Mouse (Mus musculus): Measurements from ENCODE around the gene Apba3. TPM values are rescaled to one million over a fixed set of nuclear protein-coding genes. Genes with fewer than 3 reads are reported as not detected.
A peak's percentile ranks its signal among the peaks of the same experiment; 100 is the strongest.

The Apba3 gene
- polyA plus RNA-seq, 1 experiment from 2014 or later: 61.6 TPM

DNA sequence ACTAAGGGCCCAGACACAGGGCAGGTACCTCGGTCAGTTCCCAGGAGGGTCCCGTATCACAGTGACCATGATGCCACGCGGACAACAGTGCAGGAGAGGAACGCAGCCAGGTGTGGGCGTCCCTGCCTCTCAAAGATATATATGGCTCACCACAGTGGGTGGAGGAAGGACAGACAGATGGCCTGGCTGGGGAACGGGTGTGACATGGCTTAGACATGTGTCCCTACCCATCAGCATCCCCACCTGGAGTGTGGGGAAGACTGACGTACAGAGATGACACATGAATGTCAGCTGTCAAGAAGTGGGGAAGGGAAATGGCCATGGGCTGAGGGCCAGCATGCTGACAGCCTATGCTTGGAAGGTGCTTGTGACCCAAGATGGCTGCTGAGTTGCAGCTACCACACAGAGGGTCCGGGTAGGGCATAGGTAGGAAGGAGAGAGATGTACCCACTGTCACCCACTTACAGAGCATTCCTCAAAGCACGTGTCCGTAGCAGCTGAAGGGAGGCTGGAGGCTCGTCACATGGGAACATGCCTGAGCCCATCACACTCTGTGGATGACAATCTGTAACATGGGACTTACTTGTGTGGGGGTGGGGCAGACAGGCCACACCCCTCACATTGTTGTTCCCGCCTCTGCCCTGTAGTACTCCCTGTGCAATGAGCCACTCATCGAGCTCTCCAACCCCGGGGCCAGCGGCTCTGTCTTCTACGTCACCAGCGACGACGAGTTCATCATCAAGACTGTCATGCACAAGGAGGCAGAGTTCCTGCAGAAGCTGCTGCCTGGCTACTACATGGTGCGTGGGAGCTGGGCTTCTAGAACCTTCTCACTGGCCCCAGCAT is 40.3 kb downstream of the Apba3 start:
- peaks cover 26% of the 10 kb centered on the region for H3K36me3 ChIP-seq (ENCODE audit: control insufficient read depth, insufficient read depth, low read length)
- no peak overlapping the region for H3K9ac ChIP-seq (ENCODE audit: low read length)
- H3K4me1 ChIP-seq (ENCODE audit: control insufficient read depth, insufficient read depth, low read length): peaks cover 22% of the 10 kb centered on the region
- no peak overlapping the region for H3K27ac ChIP-seq (ENCODE audit: low read length)
- 90% methylated on average over 21 of the region's 21 CpGs for WGBS
- no peak overlapping the region for H3K4me2 ChIP-seq (ENCODE audit: low read depth, low read length)
- H3K9me3 ChIP-seq (replicated peaks; ENCODE audit: control insufficient read depth, low read length): no peaks in the 10 kb centered on the region
- H3K27me3 ChIP-seq (ENCODE audit: control insufficient read depth, insufficient read depth, low read length): no peaks in the 10 kb centered on the region
- no peak overlapping the region for H3K4me3 ChIP-seq (replicated peaks; ENCODE audit: low read length)
- ATAC-seq (ENCODE audit: insufficient read depth, low FRiP score): no peak

DNA sequence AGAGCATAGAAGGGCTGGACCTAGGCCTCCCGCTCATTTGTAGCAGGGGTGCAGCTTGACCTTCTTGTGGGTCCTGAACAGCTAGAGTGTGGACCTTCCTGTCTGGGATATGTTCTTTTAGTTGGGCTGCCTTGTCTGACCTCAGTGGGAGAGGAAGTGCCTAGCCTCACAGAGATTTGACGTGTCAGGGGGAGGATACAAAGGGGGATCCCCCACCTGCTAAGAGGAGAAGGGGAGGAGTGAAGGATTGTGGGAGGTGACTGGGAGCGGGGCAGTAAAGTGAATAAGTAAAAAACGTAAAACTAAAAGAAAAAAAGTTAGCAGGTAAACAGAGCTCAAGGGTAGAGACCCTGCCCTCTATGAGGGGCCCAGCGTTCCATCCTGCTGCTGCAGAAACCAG is 42.8 kb downstream of the Apba3 start:
- Histone ChIP-seq H3K36me3 (ENCODE audit: control insufficient read depth, insufficient read depth, low read length) (peaks cover 31% of the 10 kb centered on the region), H3K27ac (ENCODE audit: low read length) (no peak overlapping the region), H3K9ac (ENCODE audit: low read length) (no peak overlapping the region), H3K4me1 (ENCODE audit: control insufficient read depth, insufficient read depth, low read length) (peaks cover 4% of the 10 kb centered on the region; the same call in 1 of the 2 replicates), H3K9me3 (replicated peaks; ENCODE audit: control insufficient read depth, low read length) (no peaks in the 10 kb centered on the region), H3K4me3 (replicated peaks; ENCODE audit: low read length) (no peak overlapping the region), H3K27me3 (ENCODE audit: control insufficient read depth, insufficient read depth, low read length) (no peaks in the 10 kb centered on the region), H3K4me2 (ENCODE audit: low read depth, low read length) (no peak overlapping the region)
- 84% methylated on average over 5 of the region's 5 CpGs for WGBS
- ATAC-seq (ENCODE audit: insufficient read depth, low FRiP score): no peak

DNA sequence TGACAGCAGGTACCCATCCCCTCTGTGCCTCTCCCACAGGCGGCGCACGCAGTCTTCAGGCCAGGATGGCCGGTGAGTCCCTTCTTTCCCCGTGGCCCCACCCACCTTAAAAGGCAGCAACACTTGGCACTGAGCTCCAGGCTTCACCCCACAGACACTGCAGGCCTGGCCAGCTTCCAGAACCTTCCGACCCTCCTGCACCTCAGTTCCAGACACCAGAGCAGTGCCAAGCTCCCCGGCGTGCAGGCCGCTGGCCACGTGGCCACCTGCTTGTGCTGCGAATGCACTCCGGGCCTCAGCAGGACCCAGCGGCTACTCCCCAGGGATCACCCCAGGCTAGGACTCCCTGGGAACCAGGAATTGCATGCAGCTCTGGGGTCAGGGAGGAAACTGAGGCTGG is 46.8 kb downstream of the Apba3 start:
- no peak overlapping the region for H3K27ac ChIP-seq (ENCODE audit: low read length)
- peaks cover 18% of the 10 kb centered on the region for H3K4me1 ChIP-seq (ENCODE audit: control insufficient read depth, insufficient read depth, low read length)
- H3K9me3 ChIP-seq (replicated peaks; ENCODE audit: control insufficient read depth, low read length): no peaks in the 10 kb centered on the region
- no peak overlapping the region for H3K4me3 ChIP-seq (replicated peaks; ENCODE audit: low read length)
- H3K36me3 ChIP-seq (ENCODE audit: control insufficient read depth, insufficient read depth, low read length): peaks cover 24% of the 10 kb centered on the region
- H3K27me3 ChIP-seq (ENCODE audit: control insufficient read depth, insufficient read depth, low read length): no peaks in the 10 kb centered on the region
- 90% methylated on average over 13 of the region's 13 CpGs for WGBS
- H3K4me2 ChIP-seq (ENCODE audit: low read depth, low read length): no peak overlapping the region
- ATAC-seq (ENCODE audit: insufficient read depth, low FRiP score): no peak
- no peak overlapping the region for H3K9ac ChIP-seq (ENCODE audit: low read length)

DNA sequence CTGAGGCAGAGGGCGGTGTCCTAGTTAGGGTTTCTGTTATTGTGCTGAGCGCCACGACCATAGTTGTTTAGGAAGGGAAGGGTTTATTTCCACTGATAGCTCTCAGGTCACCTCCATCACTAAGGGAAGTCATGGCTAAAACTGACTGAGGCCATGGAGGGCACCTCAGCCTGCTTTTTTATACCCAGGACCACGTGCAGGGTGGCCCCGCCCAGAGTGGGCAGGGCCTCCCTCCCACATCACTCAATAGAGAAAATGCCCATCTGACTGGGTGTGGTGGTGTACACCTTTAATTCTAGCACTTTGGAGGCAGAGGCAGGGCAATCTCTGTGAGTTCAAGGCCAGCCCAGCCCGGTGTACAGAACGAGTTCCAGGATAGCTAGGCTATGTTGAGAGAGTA is 47.4 kb downstream of the Apba3 start:
- no peak overlapping the region for H3K9ac ChIP-seq (ENCODE audit: low read length)
- H3K4me3 ChIP-seq (replicated peaks; ENCODE audit: low read length): no peak overlapping the region
- WGBS: 78% methylated on average over 7 of the region's 7 CpGs
- ATAC-seq (ENCODE audit: insufficient read depth, low FRiP score): no peak
- peaks cover 22% of the 10 kb centered on the region for H3K4me1 ChIP-seq (ENCODE audit: control insufficient read depth, insufficient read depth, low read length)
- no peaks in the 10 kb centered on the region for H3K9me3 ChIP-seq (replicated peaks; ENCODE audit: control insufficient read depth, low read length)
- peaks cover 17% of the 10 kb centered on the region for H3K36me3 ChIP-seq (ENCODE audit: control insufficient read depth, insufficient read depth, low read length)
- H3K4me2 ChIP-seq (ENCODE audit: low read depth, low read length): no peak overlapping the region
- no peak overlapping the region for H3K27ac ChIP-seq (ENCODE audit: low read length)
- no peaks in the 10 kb centered on the region for H3K27me3 ChIP-seq (ENCODE audit: control insufficient read depth, insufficient read depth, low read length)

DNA sequence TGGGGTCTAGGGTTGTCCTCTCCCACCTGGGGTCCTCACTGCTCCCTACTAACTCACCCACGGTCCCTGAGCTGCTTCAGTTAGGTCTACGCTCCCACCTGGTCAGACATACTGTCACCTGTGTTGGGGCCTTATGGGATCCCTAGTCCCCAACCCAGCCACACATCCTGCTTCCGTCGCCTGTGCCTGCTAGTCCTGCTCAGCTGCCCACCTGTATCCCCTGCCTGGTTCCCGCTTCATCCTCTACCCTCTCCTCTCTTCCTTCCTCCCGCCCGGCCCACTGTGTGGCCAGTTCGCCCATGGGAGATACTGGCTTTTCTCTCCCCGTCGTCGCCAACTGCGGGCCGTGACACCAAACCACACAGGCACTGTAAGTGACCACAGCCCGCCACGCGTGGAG is 48.8 kb downstream of the Apba3 start:
- H3K4me1 ChIP-seq (ENCODE audit: control insufficient read depth, insufficient read depth, low read length): peaks cover 29% of the 10 kb centered on the region
- WGBS: 90% methylated on average over 16 of the region's 16 CpGs
- H3K36me3 ChIP-seq (ENCODE audit: control insufficient read depth, insufficient read depth, low read length): peaks cover 14% of the 10 kb centered on the region; the same call in 1 of the 2 replicates

DNA sequence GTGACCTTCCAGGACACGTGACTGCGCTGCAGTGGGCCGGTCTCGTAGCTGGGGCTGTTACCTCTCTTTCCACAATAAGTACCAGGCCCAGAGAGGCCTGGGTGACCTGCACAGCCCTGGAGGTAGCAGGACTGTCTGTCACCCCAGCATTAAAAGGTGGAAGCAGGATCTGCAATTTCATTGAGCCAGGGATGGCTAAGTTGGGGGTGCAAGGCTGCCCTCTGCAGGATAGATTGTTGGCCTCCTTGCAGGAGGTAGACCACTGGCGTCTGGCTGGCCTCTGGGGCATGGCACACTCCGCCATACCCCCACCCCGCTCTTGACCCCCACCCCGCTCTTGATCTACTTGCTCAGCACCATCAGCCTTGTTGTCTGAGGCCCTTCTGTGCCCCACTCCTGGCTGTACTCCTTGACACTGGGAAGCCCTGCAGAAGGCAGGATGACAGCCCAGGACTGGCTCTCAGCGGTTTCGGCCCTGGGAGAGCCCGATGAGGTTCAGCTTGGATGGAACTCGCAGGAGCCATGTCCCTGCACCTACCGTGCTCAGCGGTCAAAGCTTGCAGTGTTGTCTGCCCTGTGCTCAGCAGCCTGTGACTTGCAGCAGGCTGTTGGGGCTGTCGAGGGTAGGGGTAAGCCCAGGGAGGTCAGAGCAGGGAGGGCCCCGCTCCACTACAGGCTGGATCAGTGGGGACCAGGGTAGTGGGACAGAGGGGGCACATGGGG is 49.7 kb downstream of the Apba3 start:
- Histone ChIP-seq H3K4me3 (replicated peaks; ENCODE audit: low read length) (peak overlapping the region; percentile 34), H3K27ac (ENCODE audit: low read length) (0 out of 2 replicates have a peak overlapping the region, but pooled peaks have one; percentile 14), H3K4me2 (ENCODE audit: low read depth, low read length) (peak overlapping the region; percentile 65), H3K27me3 (ENCODE audit: control insufficient read depth, insufficient read depth, low read length) (no peaks in the 10 kb centered on the region), H3K36me3 (ENCODE audit: control insufficient read depth, insufficient read depth, low read length) (peaks cover 14% of the 10 kb centered on the region; the same call in 1 of the 2 replicates), H3K4me1 (ENCODE audit: control insufficient read depth, insufficient read depth, low read length) (peaks cover 29% of the 10 kb centered on the region), H3K9ac (ENCODE audit: low read length) (peak overlapping the region; percentile 70), H3K9me3 (replicated peaks; ENCODE audit: control insufficient read depth, low read length) (no peaks in the 10 kb centered on the region)
- WGBS: 44% methylated on average over 16 of the region's 16 CpGs
- ATAC-seq (ENCODE audit: insufficient read depth, low FRiP score): no peak

More for the DNA sequence above, 48.8 kb downstream of the Apba3 start:
- Histone ChIP-seq H3K27me3 (ENCODE audit: control insufficient read depth, insufficient read depth, low read length) (no peaks in the 10 kb centered on the region), H3K4me2 (ENCODE audit: low read depth, low read length) (no peak overlapping the region), H3K27ac (ENCODE audit: low read length) (no peak overlapping the region), H3K9ac (ENCODE audit: low read length) (no peak overlapping the region), H3K9me3 (replicated peaks; ENCODE audit: control insufficient read depth, low read length) (no peaks in the 10 kb centered on the region), H3K4me3 (replicated peaks; ENCODE audit: low read length) (no peak overlapping the region)
- no peak for ATAC-seq (ENCODE audit: insufficient read depth, low FRiP score)

DNA sequence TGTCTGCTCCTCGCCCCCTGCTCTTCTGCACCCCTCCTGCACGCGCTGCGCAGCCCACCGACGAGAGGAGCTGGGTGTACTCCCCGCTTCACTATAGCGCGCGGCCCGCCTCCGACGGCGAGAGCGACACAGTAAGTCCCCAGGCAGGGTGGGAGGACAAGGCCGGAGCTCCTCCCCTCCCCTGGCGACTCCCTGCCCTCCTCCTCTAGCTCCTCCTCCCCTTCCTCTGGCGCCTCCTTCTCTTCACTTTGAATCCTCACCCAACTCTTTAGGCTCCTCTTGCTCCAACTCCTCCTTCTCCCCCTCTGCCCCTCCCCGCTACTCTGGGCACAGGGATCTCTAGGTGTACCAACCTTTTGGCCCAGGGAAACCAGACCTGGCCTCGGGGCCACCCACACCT is 50.5 kb downstream of the Apba3 start:
- peaks cover 36% of the 10 kb centered on the region for H3K4me1 ChIP-seq (ENCODE audit: control insufficient read depth, insufficient read depth, low read length)
- H3K9me3 ChIP-seq (replicated peaks; ENCODE audit: control insufficient read depth, low read length): no peaks in the 10 kb centered on the region
- WGBS: 12% methylated on average over 20 of the region's 20 CpGs
- ATAC-seq (ENCODE audit: insufficient read depth, low FRiP score): peak; percentile 12; the same call in 1 of the 2 replicates
- peak overlapping the region; percentile 70 for H3K9ac ChIP-seq (ENCODE audit: low read length)
- peak overlapping the region; percentile 49; the same call in 1 of the 2 replicates for H3K27ac ChIP-seq (ENCODE audit: low read length)
- H3K36me3 ChIP-seq (ENCODE audit: control insufficient read depth, insufficient read depth, low read length): 0 out of 2 replicates have a peak, but pooled peaks cover 15% of the 10 kb centered on the region
- H3K27me3 ChIP-seq (ENCODE audit: control insufficient read depth, insufficient read depth, low read length): no peaks in the 10 kb centered on the region
- H3K4me2 ChIP-seq (ENCODE audit: low read depth, low read length): peak overlapping the region; percentile 65
- peak overlapping the region; percentile 34 for H3K4me3 ChIP-seq (replicated peaks; ENCODE audit: low read length)

DNA sequence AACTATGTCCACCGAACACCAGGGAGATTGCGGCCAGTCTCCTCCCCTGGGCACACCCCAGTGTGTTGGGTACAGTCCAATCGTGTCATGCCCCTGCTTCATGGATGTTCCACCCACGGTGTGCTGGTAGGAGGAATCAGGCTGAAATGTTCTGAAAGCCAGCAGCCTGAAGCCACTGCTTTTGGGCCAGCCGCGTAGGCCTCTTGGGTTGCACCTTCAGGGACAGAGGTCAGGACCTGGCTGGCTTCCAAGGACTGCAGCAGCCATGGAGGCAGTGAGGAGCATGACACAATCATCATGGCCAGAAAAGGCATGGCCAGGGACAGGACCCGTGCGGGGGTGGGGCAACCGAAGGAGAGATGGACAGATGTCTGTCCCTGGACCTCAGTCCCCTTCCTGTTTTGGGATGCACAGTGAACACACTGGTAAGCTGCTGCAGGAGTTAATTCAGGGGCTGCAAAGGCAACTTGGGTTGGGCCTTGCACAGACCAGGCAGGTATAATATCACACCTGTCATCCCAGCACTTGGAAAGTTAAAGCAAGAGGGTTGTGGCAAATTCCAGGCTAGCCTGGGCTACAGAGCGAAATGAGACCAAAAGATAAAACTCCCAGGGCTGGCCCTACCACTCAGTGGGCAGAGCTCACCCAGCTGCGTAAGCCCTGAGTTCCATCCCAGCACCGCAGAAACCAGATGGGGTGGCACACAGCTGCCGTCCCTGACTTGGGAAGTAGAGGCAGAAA is 52.0 kb downstream of the Apba3 start:
- Histone ChIP-seq H3K27ac (ENCODE audit: low read length) (0 out of 2 replicates have a peak overlapping the region, but pooled peaks have one; percentile 89), H3K4me2 (ENCODE audit: low read depth, low read length) (peak overlapping the region; percentile 63; the same call in 1 of the 2 replicates), H3K4me3 (replicated peaks; ENCODE audit: low read length) (no peak overlapping the region), H3K27me3 (ENCODE audit: control insufficient read depth, insufficient read depth, low read length) (no peaks in the 10 kb centered on the region), H3K9me3 (replicated peaks; ENCODE audit: control insufficient read depth, low read length) (no peaks in the 10 kb centered on the region), H3K9ac (ENCODE audit: low read length) (peak overlapping the region; percentile 73), H3K36me3 (ENCODE audit: control insufficient read depth, insufficient read depth, low read length) (peaks cover 29% of the 10 kb centered on the region), H3K4me1 (ENCODE audit: control insufficient read depth, insufficient read depth, low read length) (peaks cover 37% of the 10 kb centered on the region)
- no peak for ATAC-seq (ENCODE audit: insufficient read depth, low FRiP score)
- 82% methylated on average over 13 of the region's 13 CpGs for WGBS

All from stomach, embryonic 16.5 days (tissue).